Mouse (Mus musculus) left cerebral cortex, postnatal 25 days (tissue): ENCODE results near the gene Atcay. TPM values are rescaled to one million over a fixed set of nuclear protein-coding genes. Genes with fewer than 3 reads are reported as not detected.

Source experiments
- DNase-seq, 2 experiments: peaks; one replicate each; pipeline ENCODE4 v3.0.0; 2022; ENCODE audit warnings: low spot score in 2 of 2, mixed read lengths in 1 of 2
- intact Hi-C: fragments of 180-260 bp; cut with DNase I; formaldehyde crosslinking; loops from one replicate; pipeline ENCODE4 v1.15.1; 2025
- total RNA-seq, 2 experiments: library from RNA; stranded (reverse); gene quantifications; 2 replicates each; pipeline ENCODE4 v1.2.3; 2021

Atcay gene
- total RNA-seq, 2 experiments from 2014 or later, result 194 to 208 TPM

- intact Hi-C loops, result no loop called here
- DNase-seq, result no peak
Measured at GRCm38 (mm10) chr10:81202978-81203720, 27.5 kb downstream of the Atcay start.

- no peak for DNase-seq
- intact Hi-C loops, result no loop called here
Measured at GRCm38 (mm10) chr10:81201807-81202758, 28.6 kb downstream of the Atcay start, which contains the start of gene Nmrk2. Nmrk2 (minus strand) TSS chr10:81202051.

DNA sequence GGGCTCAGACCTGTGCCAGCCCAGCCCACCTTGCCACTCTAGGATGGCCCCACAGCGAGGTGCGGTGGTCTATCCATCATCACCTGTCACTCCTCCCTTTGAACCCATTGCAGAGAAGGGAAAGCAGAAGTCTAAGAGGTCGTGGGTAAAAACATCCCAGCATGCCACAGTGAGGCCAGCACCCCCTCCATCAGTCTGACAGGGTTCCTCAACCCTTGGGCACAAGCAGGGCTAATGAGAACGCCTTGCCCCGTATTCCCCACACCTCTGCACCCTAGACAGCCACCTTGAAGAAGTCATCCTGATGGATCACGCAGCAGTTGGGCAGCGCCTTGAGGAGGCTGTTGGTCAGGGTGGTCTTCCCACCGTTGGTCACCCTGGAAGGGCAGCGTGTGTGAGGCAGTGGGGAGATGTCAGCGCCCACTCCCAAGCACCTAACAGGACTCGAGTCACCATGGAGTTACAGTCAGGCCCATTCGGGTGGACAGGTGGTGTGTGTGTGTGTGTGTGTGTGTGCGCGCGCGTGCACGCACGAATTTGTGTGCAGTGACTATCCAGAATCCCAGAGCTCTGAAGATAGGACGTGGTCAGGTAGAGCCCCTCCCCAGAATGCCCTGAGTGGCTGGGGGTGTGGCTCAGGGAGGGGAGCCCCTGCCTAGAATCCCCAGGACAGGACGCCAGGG, 29.9 kb downstream of the Atcay start:
- intact Hi-C loops, result no loop called here
- DNase-seq, result no peak

- intact Hi-C loops, result no loop called here
- no peak for DNase-seq
Measured at GRCm38 (mm10) chr10:81200141-81200540, 30.5 kb downstream of the Atcay start.

GRCm38 (mm10) chr10:81198990-81199389, 31.6 kb downstream of the Atcay start:
- intact Hi-C loops, result loop anchor here (2.0 to 10.0 kb wide), 3 partner anchors 18 to 256 kb away; partner anchors contain the start of gene Nfic
- no peak for DNase-seq

- DNase-seq, result peak; percentile 74 to 83
- intact Hi-C loops, result loop anchor here (2.0 to 10.0 kb wide), 3 partner anchors 19 to 257 kb away; partner anchors contain the start of gene Nfic
Measured at GRCm38 (mm10) chr10:81198230-81198629, 32.4 kb downstream of the Atcay start.

DNA sequence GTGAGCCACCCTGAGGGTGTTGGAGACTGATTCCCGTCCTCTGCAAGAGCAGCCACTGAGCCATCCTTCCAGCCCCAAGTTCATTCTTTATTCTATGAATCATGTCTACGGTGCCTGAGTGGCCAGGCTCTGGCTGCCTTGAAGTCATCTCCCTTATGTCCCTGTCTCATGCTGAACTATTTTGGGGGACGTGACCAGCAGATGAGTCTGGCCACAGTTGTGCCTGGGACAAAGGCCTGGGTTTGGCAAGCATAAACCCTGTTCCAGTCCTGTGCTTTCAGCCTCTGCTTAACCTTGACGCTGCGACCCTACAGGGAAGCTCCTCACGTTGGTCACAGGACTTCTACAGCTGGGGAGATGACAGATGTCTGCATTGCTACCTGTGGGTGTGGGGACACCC, 33.3 kb downstream of the Atcay start:
- intact Hi-C loops, result loop anchor here (5.0 to 10.0 kb wide), 2 partner anchors 150 to 257 kb away; partner anchors contain the start of gene Nfic
- no peak for DNase-seq

DNA sequence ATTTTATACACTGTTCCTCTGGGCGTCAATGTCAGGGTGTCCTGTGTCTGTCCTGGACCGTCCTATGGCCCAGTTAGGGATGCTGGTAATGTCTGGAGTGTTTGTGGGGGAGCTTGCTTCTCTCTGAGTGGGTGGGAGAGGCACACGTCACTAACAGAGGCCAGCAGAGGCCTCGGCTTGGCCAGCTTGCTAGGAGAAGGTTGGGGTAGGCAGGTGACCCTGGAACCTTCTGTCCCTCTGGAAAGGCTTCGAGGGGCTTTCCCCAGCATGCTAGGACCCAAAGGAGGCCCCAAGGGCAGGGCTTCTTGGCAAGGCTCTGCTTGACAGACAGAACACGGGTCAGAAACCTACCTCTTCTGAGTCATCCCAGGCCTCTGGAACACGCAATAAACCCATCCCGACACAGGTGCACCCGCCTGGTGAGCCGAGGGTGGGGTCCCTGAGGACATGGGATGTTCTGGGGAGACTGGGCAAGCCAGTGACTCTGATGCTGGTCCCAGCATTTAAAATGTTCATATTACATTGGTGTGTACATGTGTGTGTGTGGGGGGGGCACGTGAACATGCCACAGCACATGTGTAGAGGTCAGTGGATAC, 34.1 kb downstream of the Atcay start:
- intact Hi-C loops, result loop anchor here (5.0 to 10.0 kb wide), 2 partner anchors 151 to 258 kb away; partner anchors contain the start of gene Nfic
- DNase-seq, result no peak

GRCm38 (mm10) chr10:81195300-81195699, 35.3 kb downstream of the Atcay start:
- intact Hi-C loops, result loop anchor here (5.0 to 10.0 kb wide), 2 partner anchors 152 to 260 kb away; partner anchors contain the start of gene Nfic
- DNase-seq, result no peak

GRCm38 (mm10) chr10:81193991-81194774, 36.5 kb downstream of the Atcay start:
- intact Hi-C loops, result loop anchor here (10.0 kb wide), 1 partner anchor 261 kb away; the partner anchor contains the start of gene Nfic
- peak in 1 of 2 experiments; percentile 49 for DNase-seq

- peak in 1 of 2 experiments; percentile 46 for DNase-seq
- intact Hi-C loops, result loop anchor here (10.0 kb wide), 1 partner anchor 262 kb away; the partner anchor contains the start of gene Nfic
Measured at GRCm38 (mm10) chr10:81192968-81193501, 37.6 kb downstream of the Atcay start.

DNA sequence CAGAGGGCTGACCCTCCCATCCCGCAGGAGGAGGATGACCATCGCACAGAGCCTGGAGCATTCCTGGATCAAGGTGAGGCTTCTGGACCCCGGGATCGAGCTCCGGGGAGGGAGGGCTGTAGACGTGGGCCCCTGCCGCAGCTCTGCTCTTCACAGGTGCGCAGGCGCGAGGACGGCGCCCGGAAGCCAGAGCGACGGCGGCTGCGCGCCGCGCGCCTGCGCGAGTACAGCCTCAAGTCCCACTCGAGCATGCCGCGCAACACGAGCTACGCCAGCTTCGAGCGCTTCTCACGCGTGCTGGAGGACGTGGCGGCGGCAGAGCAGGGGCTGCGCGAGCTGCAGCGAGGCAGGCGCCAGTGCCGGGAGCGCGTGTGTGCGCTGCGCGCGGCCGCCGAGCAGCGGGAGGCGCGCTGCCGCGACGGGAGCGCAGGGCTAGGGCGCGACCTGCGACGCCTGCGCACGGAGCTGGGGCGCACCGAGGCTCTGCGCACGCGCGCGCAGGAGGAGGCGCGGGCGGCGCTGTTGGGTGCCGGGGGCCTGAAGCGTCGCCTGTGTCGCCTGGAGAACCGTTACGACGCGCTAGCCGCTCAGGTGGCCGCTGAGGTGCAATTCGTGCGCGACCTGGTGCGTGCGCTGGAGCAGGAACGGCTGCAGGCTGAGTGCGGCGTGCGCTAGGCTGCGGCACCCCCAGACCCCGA, 38.2 kb downstream of the Atcay start:
- peak; percentile 92 to 94 for DNase-seq
- intact Hi-C loops, result loop anchor here (10.0 kb wide), 1 partner anchor 262 kb away; the partner anchor contains the start of gene Nfic

GRCm38 (mm10) chr10:81191342-81191982, 39.2 kb downstream of the Atcay start:
- intact Hi-C loops, result loop anchor here (10.0 kb wide), 1 partner anchor 263 kb away; the partner anchor contains the start of gene Nfic

DNA sequence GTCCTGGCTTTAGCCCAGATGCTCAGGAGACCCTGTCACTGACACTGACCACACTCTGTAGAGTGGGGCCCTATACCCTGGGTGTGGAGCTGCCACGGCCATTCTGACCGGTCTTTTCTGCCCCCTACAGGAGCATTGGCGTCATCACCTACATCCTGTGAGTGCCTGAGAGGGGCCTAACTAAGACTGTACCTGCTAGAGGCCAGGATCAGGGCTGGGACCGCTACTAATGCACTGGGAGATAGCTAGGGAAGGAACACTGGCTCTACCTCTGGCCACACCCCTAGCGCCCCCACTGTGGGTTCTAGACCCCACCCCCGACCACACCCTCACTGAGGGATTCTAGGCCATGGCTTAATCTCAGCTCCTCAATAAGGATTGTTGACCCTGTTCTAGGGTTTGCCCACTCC, 39.7 kb downstream of the Atcay start:
- intact Hi-C loops, result loop anchor here (10.0 kb wide), 1 partner anchor 264 kb away; the partner anchor contains the start of gene Nfic
- DNase-seq, result no peak

More at GRCm38 (mm10) chr10:81191342-81191982, 39.2 kb downstream of the Atcay start:
- DNase-seq, result no peak

DNA sequence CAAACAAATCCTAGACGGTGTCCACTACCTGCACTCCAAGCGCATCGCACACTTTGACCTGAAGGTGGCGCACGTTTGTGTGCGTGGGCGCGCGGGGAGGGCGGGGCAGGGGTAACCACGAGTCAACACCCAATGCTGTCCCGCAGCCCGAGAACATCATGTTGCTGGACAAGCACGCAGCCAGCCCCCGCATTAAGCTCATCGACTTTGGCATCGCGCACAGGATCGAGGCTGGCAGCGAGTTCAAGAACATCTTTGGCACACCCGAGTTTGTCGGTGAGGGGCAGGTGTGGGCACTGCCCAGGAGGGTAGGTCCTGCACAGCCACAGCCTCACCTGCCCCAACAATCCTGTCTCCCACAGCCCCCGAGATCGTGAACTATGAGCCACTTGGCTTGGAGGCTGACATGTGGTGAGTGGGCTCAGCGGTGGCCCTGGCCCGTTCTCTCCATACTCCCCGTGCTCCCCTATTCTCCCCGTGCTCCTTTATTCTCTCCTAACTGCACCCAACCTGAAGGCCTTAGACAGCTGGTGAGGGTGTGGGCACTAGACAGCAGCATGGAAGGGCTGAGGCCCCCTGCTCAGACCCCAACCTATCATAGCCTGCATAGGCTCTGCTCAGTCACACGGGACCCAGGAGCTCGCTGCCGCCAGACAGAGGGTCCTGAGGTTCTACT, 40.3 kb downstream of the Atcay start:
- intact Hi-C loops, result loop anchor here (10.0 kb wide), 1 partner anchor 264 kb away; the partner anchor contains the start of gene Nfic
- DNase-seq, result no peak

DNA sequence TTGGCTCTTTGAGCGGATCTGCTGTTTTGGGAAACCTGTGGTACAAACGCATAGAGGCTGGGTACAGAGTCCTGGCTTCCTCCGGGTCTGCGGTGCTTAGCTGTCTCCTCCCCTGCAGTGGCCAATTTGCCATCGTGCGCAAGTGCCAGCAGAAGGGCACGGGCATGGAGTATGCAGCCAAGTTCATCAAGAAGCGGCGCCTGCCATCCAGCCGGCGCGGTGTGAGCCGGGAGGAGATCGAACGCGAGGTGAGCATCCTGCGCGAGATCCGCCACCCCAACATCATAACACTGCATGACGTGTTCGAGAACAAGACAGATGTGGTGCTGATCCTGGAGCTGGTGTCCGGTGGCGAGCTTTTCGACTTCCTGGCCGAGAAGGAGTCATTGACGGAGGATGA, 40.8 kb downstream of the Atcay start:
- intact Hi-C loops, result loop anchor here (10.0 kb wide), 1 partner anchor 265 kb away; the partner anchor contains the start of gene Nfic

More for the DNA sequence above, 40.8 kb downstream of the Atcay start:
- DNase-seq, result no peak
